Mouse (Mus musculus) bone marrow, adult 2 months (tissue): ENCODE results near the gene Nr1d1.

Source experiments
- CTCF ChIP-seq: fragments of 200-500 bp; IDR thresholded peaks from 2 replicates; pipeline ENCODE4 v1.5.1; 2011; ENCODE audit warnings: low read length, control low read depth; ENCODE audit not compliant: control insufficient read depth, insufficient read depth
- POLR2A ChIP-seq: fragments of 200-500 bp; IDR thresholded peaks from 2 replicates; pipeline ENCODE4 v1.6.1; 2011; ENCODE audit warnings: low read depth, mild to moderate bottlenecking, control low read depth, low read length, borderline replicate concordance; ENCODE audit not compliant: control insufficient read depth

DNA sequence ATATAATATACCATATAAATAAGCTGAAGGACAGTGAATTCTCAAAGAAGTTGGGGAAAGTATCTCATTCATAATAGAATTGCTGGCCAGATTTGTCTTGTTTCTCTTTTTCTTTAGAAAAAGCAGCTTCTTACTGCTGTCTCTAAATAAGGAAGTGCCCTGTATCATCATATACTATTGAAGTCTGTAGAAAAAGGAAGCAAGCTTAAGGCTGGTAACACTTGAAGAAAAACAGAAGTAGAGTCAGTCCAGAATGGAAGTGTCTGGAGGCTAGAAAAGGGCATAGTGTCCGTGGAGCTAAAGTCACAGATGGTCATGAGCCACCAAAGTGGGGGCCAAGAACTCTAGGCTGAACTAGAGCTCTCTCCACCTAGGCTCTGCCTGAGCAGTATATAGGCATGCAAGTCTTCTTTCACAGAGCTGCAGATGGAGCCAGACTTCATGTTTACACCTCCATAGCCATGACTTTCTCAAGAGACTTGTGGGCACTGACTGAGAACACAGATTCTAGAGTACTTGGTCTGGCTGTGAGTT is 41.6 kb upstream of the Nr1d1 start:
- TF ChIP-seq CTCF (no peak), POLR2A (no peak)
